Mouse (Mus musculus) embryonic facial prominence, embryonic 10.5 days (tissue): ENCODE data around the gene Cypt4. TPM values are rescaled to one million over a fixed set of nuclear protein-coding genes. Genes with fewer than 3 reads are reported as not detected.
"Not testable (repeated sequence)": the region's sequence is repeated elsewhere in the genome, so short reads cannot be mapped to it uniquely, and the experiment has no call there.

Experiments
- DNase-seq: peaks from one replicate; pipeline ENCODE4 v3.0.0-alpha.2; 2017; ENCODE audit warnings: low spot score
- H3K27ac ChIP-seq: fragments of 300-500 bp; sonication (generic); replicated peaks from 2 replicates; pipeline ENCODE4 v1.5.1; 2016; ENCODE audit warnings: mild to moderate bottlenecking
- H3K27me3 ChIP-seq: fragments of 300-500 bp; sonication (generic); replicated peaks from 2 replicates; pipeline ENCODE4 v1.6.1; 2016; ENCODE audit warnings: low read depth, mild to moderate bottlenecking; ENCODE audit not compliant: poor library complexity, severe bottlenecking
- H3K36me3 ChIP-seq: fragments of 300-500 bp; sonication (generic); replicated peaks from 2 replicates; pipeline ENCODE4 v1.6.1; 2016; ENCODE audit warnings: mild to moderate bottlenecking, moderate library complexity
- H3K4me1 ChIP-seq: fragments of 300-500 bp; sonication (generic); 2 replicates; pipeline ENCODE4 v1.6.1; 2016
- H3K4me3 ChIP-seq: fragments of 300-500 bp; sonication (generic); 2 replicates; pipeline ENCODE4 v1.5.1; 2016; ENCODE audit warnings: mild to moderate bottlenecking, moderate library complexity
- H3K9me3 ChIP-seq: fragments of 300-500 bp; sonication (generic); 2 replicates; pipeline ENCODE4 v1.6.1; 2016; ENCODE audit warnings: mild to moderate bottlenecking
- WGBS: fragments of 180-500 bp; shearing (Covaris S2); methylation state at CpG from one replicate; pipeline ENCODE4 v1.1.7; 2016; 5-methylcytosine and 5-hydroxymethylcytosine counted together
- polyA plus RNA-seq: library from polyadenylated mRNA; unstranded; fragments of >200 nt; fragmentation: Nextera tagmentation; extraction: Ambion mirVana; gene quantifications from 2 replicates; pipeline ENCODE4 v1.2.1, GENCODE M21; 2016

Cypt4 gene
- not detected in 2 replicates for polyA plus RNA-seq

DNA sequence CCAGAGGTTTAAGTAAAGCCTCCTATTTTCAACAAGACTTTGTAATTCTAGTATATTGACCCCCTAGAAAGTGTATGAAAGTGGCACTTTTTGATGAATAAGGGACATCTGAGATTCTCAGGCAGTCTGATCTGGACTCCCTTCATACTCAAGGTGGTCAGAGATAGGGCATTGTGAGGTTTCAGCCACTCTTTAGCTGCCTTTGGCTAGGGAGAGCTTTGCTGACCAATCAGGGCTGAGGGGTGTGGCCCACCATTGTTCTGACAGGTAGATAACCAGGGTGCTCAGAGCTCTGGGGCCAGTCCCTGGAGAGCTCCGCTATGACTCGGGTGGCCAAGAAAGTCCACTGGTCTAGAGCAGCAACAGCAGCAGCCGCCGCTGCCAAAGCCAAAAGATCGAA is at the start of gene Cypt4:
Gene Cypt4 (plus strand): TSS at position 301 of the 400 bp plus-strand sequence.
- Histone ChIP-seq H3K4me1 (no peaks in the 10 kb centered on the region), H3K36me3 (no peaks in the 10 kb centered on the region), H3K27ac (no peak within 1 kb of the TSS), H3K27me3 (no peaks in the 10 kb centered on the region), H3K4me3 (no peak within 1 kb of the TSS), H3K9me3 (no peaks in the 10 kb centered on the region)
- no peak for DNase-seq
- 88% methylated on average over 5 of the region's 5 CpGs for WGBS

DNA sequence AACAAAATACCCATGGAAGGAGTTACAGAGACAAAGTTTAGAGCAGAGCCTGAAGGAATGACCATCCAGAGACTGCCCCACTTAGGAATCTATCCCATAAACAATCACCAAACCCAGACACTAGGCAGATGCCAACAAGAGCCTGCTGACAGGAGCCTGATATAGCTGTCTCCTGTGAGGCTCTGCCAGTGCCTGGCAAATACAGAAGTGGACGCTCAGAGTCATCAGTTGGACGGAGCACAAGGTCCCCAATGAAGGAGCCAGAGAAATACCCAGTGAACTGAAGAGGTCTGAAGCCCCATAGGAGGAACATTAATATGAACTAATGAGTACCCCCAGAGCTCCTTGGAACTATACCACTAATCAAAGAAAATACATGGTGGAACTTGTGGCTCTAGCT is 12.3 kb downstream of the Cypt4 start:
- WGBS, result 89% methylated on average over 2 of the region's 2 CpGs
- H3K4me1 ChIP-seq, result not testable (repeated sequence)

More for the DNA sequence above, 12.3 kb downstream of the Cypt4 start:
- not testable (repeated sequence) for H3K9me3 ChIP-seq, DNase-seq, H3K27me3 ChIP-seq, H3K27ac ChIP-seq, H3K36me3 ChIP-seq, H3K4me3 ChIP-seq

Other genes with a start within 250 kb of the Cypt4 start
- 9.2 and 9.7 TPM in 2 replicates for gene Dpy19l1, start 122.1 kb upstream of the Cypt4 start, polyA plus RNA-seq
- 0.06 and 0.14 TPM in 2 replicates for gene Dpy19l2, start 71.1 kb downstream of the Cypt4 start, polyA plus RNA-seq
- gene Tbx20, start 149.1 kb downstream of the Cypt4 start, polyA plus RNA-seq, result 0.87 and 2.1 TPM in 2 replicates